Mouse (Mus musculus) liver, adult 2 months (tissue): Measurements from ENCODE around the gene Dapk1.

ENCODE experiments used
- CTCF ChIP-seq: fragments of 200-500 bp; IDR thresholded peaks from 2 replicates; pipeline ENCODE4 v1.5.1; 2011; ENCODE audit warnings: low read depth, low read length, control low read depth
- POLR2A ChIP-seq: fragments of 200-500 bp; IDR thresholded peaks from 2 replicates; pipeline ENCODE4 v1.6.1; 2011; ENCODE audit warnings: low read length, control low read depth; ENCODE audit not compliant: insufficient read depth; ENCODE audit errors: extremely low read depth

GRCm38 (mm10) chr13:60722763-60723162, 121.0 kb downstream of the Dapk1 start:
- TF ChIP-seq CTCF: no peak
- TF ChIP-seq POLR2A: no peak
